Mouse (Mus musculus) lung, postnatal 4 days (tissue): ENCODE measurements at regions not wholly inside any gene's neighbourhood (a gene's known extent, or its start where the extent isn't known, plus 50 kb on each side); places are given as distances from the start of the nearest gene placed in this dataset.

ENCODE experiments used
- DNase-seq, 2 experiments: peaks; one replicate each; pipeline ENCODE4 v3.0.0; 2021

DNA sequence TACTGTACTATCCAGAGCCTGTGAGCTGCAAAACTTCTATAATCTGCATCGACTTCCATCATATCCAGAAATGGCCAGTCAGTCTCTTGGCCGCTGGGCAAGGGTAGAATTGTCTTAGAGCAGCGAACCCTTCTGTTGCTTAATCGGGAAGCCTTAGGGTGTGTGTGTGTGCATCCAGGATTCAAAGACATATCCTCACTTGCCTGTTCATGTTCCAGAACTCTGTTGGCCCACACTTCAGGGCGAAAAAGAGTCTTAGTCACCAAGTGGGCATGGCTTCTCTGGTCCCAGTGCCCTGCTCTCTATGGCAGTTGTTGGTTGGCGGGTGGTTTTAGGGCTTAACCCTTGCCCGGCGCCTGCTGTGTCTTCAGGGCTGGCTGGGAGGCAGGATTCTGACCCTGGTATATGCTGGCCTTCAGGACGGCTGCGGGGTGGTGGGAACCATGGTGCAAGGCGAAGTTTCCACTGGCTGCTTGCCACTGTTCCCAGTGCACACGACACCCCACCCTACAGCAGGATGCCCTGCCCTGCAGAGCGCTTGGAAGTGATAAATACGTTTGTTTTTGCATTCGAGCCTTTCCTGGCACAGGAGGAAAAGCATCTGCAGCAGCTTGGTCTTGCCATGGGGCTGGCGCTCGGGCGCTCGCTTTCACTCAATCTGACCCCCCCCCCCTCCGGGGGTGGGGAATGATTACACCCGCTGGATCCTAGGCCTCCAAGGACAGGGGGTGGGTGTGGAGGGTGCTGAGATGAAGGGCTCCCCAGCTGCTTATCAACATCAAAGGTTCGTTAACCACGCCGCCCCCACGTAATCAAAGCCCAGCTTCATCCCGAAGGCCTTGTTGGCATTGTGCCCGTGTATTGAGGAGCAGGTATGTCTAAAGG is 54.9 kb upstream of the Itga6 start:
- peak; percentile 80 to 88 for DNase-seq

DNA sequence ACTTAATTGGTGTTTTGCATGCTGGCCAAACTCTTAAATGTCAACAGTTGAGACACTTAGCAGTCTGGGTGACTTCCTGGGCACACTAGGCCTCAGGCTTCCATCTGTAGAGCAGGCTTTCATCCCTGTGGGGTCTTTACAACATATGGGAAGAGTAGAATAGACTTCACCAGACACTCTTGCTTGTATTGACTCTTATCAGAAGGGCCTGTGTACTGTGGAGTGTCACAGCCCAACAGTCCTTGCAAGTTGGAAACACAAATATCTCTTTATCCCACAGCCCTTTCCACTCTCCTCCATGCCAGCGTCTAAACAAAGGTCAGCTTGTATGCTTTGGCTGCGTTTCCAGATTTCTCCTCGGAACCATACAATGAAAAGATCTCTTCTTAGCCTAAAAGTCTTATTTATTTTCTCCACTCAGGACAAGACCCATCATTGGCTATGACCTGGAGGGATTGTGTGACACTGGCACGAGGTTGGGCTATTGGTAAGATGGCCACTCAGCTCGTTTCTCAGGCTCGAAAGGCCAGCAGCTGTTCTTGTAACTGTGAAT is 50.6 kb upstream of the Itga6 start:
- no peak for DNase-seq
